16 mouse cellular contexts compared by ENCODE assay signal in genomic region chr19:3440667-3441066, GRCm38 (mm10). TPM values are rescaled to one million over a fixed set of nuclear protein-coding genes. Genes with fewer than 3 reads are reported as not detected.
A peak's percentile ranks its signal among the peaks of the same experiment; 100 is the strongest.
DNase-seq lines count a peak whose midpoint lies in the region; ATAC-seq lines count a peak whose summit lies in the region.
"Had no signal": no experiment of that assay in that cellular context is flagged by ENCODE, and none has a peak within 500 bp of the region (broad histone marks: within the 10 kb centered on the region; RNA-seq: fewer than 3 reads in every experiment).

No protein-coding gene starts in this region.

- no peak overlapping the region for H3K9ac ChIP-seq in neural tube, embryonic 12.5 days
- no peak overlapping the region for H3K9ac ChIP-seq in embryonic facial prominence, embryonic 13.5 days
- H3K9ac ChIP-seq in forebrain, embryonic 11.5 days (ENCODE audit: low read length) = no peak overlapping the region
- H3K9ac ChIP-seq in neural tube, embryonic 13.5 days = no peak overlapping the region
- H3K9ac ChIP-seq: intestine, embryonic 15.5 days; limb, embryonic 13.5 days; midbrain, embryonic 15.5 days had no signal

- DNase-seq in neural tube, embryonic 10.5 days (ENCODE audit: extremely low spot score, low spot score) = no peak
- no peak for DNase-seq in forebrain, embryonic 11.5 days (ENCODE audit: low spot score)
- no peak for DNase-seq in kidney, adult 9 months
- DNase-seq in urinary bladder, adult 18-20 months (ENCODE audit: low spot score in 2 of 2) = no peak
- DNase-seq: adrenal gland, adult 2 months; cerebellum, adult 11-12 months; lung, adult 18-20 months had no signal

- no peak overlapping the region for H3K4me3 ChIP-seq in neural tube, embryonic 12.5 days
- no peak overlapping the region for H3K4me3 ChIP-seq in embryonic facial prominence, embryonic 13.5 days
- no peak overlapping the region for H3K4me3 ChIP-seq in forebrain, embryonic 11.5 days (ENCODE audit: low read depth, low read length)
- H3K4me3 ChIP-seq in neural tube, embryonic 13.5 days = no peak overlapping the region
- H3K4me3 ChIP-seq: intestine, embryonic 15.5 days; limb, embryonic 13.5 days; midbrain, embryonic 15.5 days had no signal

- H3K9me3 ChIP-seq in neural tube, embryonic 12.5 days = no peaks in the 10 kb centered on the region
- H3K9me3 ChIP-seq in embryonic facial prominence, embryonic 13.5 days = no peaks in the 10 kb centered on the region
- H3K9me3 ChIP-seq in forebrain, embryonic 11.5 days (ENCODE audit: control insufficient read depth, low read length) = no peaks in the 10 kb centered on the region
- no peaks in the 10 kb centered on the region for H3K9me3 ChIP-seq in neural tube, embryonic 13.5 days
- H3K9me3 ChIP-seq: intestine, embryonic 15.5 days; limb, embryonic 13.5 days; midbrain, embryonic 15.5 days had no signal

- no peaks in the 10 kb centered on the region for H3K4me1 ChIP-seq in neural tube, embryonic 12.5 days
- peaks cover 9% of the 10 kb centered on the region for H3K4me1 ChIP-seq in embryonic facial prominence, embryonic 13.5 days
- peaks cover 6% of the 10 kb centered on the region for H3K4me1 ChIP-seq in forebrain, embryonic 11.5 days (replicated peaks; ENCODE audit: control insufficient read depth, insufficient read depth, low read length)
- H3K4me1 ChIP-seq in neural tube, embryonic 13.5 days (replicated peaks) = peaks cover 13% of the 10 kb centered on the region
- H3K4me1 ChIP-seq: intestine, embryonic 15.5 days; limb, embryonic 13.5 days; midbrain, embryonic 15.5 days had no signal

- H3K27ac ChIP-seq in neural tube, embryonic 12.5 days = no peak overlapping the region
- H3K27ac ChIP-seq in embryonic facial prominence, embryonic 13.5 days = no peak overlapping the region
- no peak overlapping the region for H3K27ac ChIP-seq in forebrain, embryonic 11.5 days (ENCODE audit: low read depth, low read length)
- H3K27ac ChIP-seq in neural tube, embryonic 13.5 days (replicated peaks) = peak overlapping the region; percentile 38; the same call in 1 of the 2 replicates
- H3K27ac ChIP-seq: intestine, embryonic 15.5 days; kidney, postnatal 0 days; limb, embryonic 13.5 days; macrophage had no signal

- no peak overlapping the region for H3K4me2 ChIP-seq in neural tube, embryonic 12.5 days (replicated peaks)
- peak overlapping the region; percentile 26; the same call in 1 of the 2 replicates for H3K4me2 ChIP-seq in embryonic facial prominence, embryonic 13.5 days
- H3K4me2 ChIP-seq in forebrain, embryonic 11.5 days (ENCODE audit: low read depth, low read length, severe bottlenecking) = peak overlapping the region; percentile 21; the same call in 1 of the 2 replicates
- H3K4me2 ChIP-seq in neural tube, embryonic 13.5 days = peak overlapping the region; percentile 35
- H3K4me2 ChIP-seq: intestine, embryonic 15.5 days; limb, embryonic 13.5 days; midbrain, embryonic 15.5 days had no signal

- no peaks in the 10 kb centered on the region for H3K36me3 ChIP-seq in neural tube, embryonic 12.5 days
- H3K36me3 ChIP-seq in embryonic facial prominence, embryonic 13.5 days = no peaks in the 10 kb centered on the region
- no peaks in the 10 kb centered on the region for H3K36me3 ChIP-seq in forebrain, embryonic 11.5 days (ENCODE audit: control insufficient read depth, insufficient read depth, low read length)
- no peaks in the 10 kb centered on the region for H3K36me3 ChIP-seq in neural tube, embryonic 13.5 days
- H3K36me3 ChIP-seq: intestine, embryonic 15.5 days; limb, embryonic 13.5 days; midbrain, embryonic 15.5 days had no signal

- WGBS in neural tube, embryonic 12.5 days = 40% methylated on average over 5 of the region's 5 CpGs
- 28% methylated on average over 5 of the region's 5 CpGs for WGBS in embryonic facial prominence, embryonic 13.5 days
- 46% methylated on average over 5 of the region's 5 CpGs for WGBS in forebrain, embryonic 11.5 days
- 30% methylated on average over 5 of the region's 5 CpGs for WGBS in neural tube, embryonic 13.5 days

- 0 out of 2 replicates have a peak, but pooled peaks cover 3% of the 10 kb centered on the region for H3K27me3 ChIP-seq in neural tube, embryonic 12.5 days (replicated peaks)
- H3K27me3 ChIP-seq in embryonic facial prominence, embryonic 13.5 days = no peaks in the 10 kb centered on the region
- peaks cover 2% of the 10 kb centered on the region; the same call in 1 of the 2 replicates for H3K27me3 ChIP-seq in forebrain, embryonic 11.5 days (ENCODE audit: control insufficient read depth, insufficient read depth, low read length)
- peaks cover 18% of the 10 kb centered on the region for H3K27me3 ChIP-seq in neural tube, embryonic 13.5 days
- H3K27me3 ChIP-seq: intestine, embryonic 15.5 days; limb, embryonic 13.5 days; midbrain, embryonic 15.5 days had no signal

- 0 out of 2 replicates have a peak, but pooled peaks have one; percentile 29 for ATAC-seq in neural tube, embryonic 12.5 days (ENCODE audit: low FRiP score, low read depth)
- ATAC-seq in embryonic facial prominence, embryonic 13.5 days (ENCODE audit: insufficient number of reproducible peaks, insufficient read depth, low FRiP score, low TSS enrichment, low read depth) = no peak
- ATAC-seq in forebrain, embryonic 11.5 days (replicated peaks; ENCODE audit: low FRiP score) = peak; percentile 65
- peak; percentile 76 for ATAC-seq in neural tube, embryonic 13.5 days (ENCODE audit: low read depth)
- ATAC-seq: CD4-positive, CD25-positive, alpha-beta regulatory T cell, adult 4 months; intestine, embryonic 15.5 days had no signal

RNA-seq across cellular contexts. Expression of gene Gal, which starts 26.3 kb away (rescaled TPM):
- polyA plus RNA-seq in neural tube, embryonic 12.5 days (2016; fragmentation: Nextera tagmentation; extraction: Ambion mirVana) = 16.3 and 28.7 TPM in 2 replicates
- polyA plus RNA-seq in embryonic facial prominence, embryonic 13.5 days (2015; fragmentation: Nextera tagmentation; extraction: Ambion mirVana) = 1.7 and 2.9 TPM in 2 replicates
- 1.1 TPM in 2 replicates for polyA plus RNA-seq in forebrain, embryonic 11.5 days (2014; fragmentation: Nextera tagmentation; extraction: Ambion mirVana)
- 115 and 210 TPM in 2 replicates for polyA plus RNA-seq in neural tube, embryonic 13.5 days (2015; fragmentation: Nextera tagmentation; extraction: Ambion mirVana)
- polyA plus RNA-seq: macrophage had no signal

RNA-seq across cellular contexts. Expression of gene Tesmin, which starts 52.0 kb away (rescaled TPM):
- 0.26 TPM in 1 of 2 replicates, not detected in the other for polyA plus RNA-seq in neural tube, embryonic 12.5 days (2016; fragmentation: Nextera tagmentation; extraction: Ambion mirVana)
- 0.21 and 0.22 TPM in 2 replicates for polyA plus RNA-seq in embryonic facial prominence, embryonic 13.5 days (2015; fragmentation: Nextera tagmentation; extraction: Ambion mirVana)
- 0.27 and 0.29 TPM in 2 replicates for polyA plus RNA-seq in forebrain, embryonic 11.5 days (2014; fragmentation: Nextera tagmentation; extraction: Ambion mirVana)
- 0.22 TPM in 1 of 2 replicates, not detected in the other for polyA plus RNA-seq in neural tube, embryonic 13.5 days (2015; fragmentation: Nextera tagmentation; extraction: Ambion mirVana)
- polyA plus RNA-seq: CD4-positive, CD25-positive, alpha-beta regulatory T cell, adult 4 months had no signal
